Mouse (Mus musculus): Measurements from ENCODE around the gene Ccdc42. TPM values are rescaled to one million over a fixed set of nuclear protein-coding genes. Genes with fewer than 3 reads are reported as not detected.

Ccdc42 gene
- total RNA-seq, 2 experiments from 2014 or later: not detected

DNA sequence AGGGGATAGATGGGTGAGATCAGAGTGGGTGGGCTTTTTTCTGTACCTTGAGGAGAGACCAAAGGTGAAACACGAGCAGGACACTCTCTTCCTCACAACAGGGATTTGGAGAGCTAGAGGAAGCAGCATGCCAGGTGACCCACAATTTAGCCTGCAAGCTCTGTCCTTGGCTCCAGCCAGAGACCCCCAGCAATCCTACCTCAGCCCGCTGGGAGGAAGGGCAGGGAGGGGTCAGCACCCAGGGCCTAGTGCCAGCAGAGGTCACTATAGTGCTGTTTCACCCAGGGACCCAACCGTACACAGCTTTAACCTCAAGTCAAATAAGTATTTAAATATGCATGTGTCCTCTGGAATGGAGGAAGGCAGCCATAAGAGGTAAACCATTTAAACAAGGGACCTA lies 931 bp upstream of the Ccdc42 start:
- DNase-seq: no peak

DNA sequence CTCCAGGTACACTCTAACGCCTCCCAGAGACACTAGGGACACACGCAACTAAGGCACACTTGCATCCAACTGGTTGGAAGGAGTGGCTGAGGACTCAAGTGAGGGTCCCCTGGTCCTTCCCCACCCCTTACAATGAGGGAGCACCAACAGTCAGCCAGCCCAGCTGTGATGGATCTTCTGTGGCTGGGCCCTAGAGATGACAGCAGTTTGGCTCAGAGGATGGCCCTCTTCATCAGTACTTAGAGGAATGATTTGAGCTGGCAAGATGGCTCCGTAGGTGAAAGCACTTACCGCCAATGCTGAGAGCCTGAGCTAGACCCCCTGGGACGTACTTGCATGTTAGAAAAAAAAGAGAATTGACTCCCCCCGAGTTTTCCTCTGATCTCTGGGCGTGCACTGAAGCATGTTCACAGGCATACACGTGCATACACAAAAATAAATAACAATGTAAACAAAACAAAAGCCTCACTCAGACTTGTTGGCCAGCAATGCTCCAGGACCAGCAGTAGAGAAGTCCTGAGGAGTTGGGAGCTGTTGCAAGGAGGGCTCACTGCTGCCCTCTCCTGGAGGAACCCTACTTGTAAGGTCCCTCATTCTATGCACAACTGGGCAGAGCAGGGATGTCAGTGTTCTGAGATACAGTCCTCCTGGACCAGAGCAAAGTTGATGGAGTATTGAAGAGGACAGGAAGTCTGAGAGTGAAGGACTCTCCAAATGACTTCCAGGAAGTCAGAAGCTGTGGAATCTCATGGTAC lies 2.4 kb downstream of the Ccdc42 start:
- DNase-seq: peak; percentile 79 to 91

DNA sequence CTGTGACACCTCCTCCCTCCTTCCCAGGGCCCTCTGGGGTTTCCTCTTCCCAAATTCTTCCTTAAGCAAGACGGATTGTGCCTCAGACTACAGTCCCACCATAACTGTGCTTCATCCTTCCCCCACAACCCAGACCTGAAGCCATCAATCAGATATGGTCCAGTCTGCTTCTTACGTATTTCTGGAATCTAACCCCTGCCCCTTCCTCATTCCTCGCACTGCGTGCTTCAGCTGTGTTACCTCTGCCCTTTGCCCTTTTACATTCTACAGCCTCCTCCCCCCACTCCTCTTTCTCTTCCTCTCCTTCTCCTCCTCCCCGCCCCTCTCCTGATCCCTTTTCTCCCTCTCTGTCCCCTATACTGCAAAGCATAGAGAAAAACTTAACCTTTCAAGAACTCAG lies 4.9 kb downstream of the Ccdc42 start:
- no peak for DNase-seq

DNA sequence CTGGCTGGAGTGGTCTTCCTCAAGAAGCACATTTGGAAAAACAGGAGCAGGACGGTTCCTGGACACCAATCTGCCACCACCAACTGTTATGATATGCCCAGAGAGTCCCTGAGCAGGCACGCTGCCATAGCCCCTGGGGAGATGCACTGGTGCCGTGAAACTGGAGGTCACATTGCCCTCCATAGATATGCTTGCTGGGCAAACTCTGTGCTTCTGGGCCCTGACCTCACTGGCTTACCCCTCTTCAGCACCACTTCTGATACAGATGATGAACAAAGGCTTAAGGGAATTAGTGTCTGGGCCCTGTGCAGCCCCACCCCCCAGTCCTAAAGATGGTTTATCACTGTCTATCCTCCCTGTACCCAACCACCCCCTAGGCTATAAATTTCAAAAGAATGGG lies 6.4 kb downstream of the Ccdc42 start:
- DNase-seq: no peak

DNA sequence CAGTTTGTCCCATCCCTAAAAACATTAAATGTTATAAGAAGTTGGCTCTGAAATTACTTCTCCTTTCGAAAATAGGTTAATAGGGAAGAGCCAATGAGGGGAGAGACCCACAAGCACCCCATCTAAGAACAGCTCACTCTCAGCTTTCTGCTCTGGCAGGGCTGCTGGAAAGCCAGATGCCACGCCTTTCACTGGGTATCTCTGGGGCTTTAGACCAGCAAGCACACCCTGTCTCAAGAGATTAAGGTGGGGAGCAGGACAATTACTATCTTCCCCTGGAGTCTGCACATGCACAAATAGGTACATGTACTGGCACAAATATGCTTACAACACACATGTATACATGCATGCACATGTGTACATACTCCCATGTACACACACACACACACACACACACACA lies 11.1 kb downstream of the Ccdc42 start:
- no peak for DNase-seq

DNA sequence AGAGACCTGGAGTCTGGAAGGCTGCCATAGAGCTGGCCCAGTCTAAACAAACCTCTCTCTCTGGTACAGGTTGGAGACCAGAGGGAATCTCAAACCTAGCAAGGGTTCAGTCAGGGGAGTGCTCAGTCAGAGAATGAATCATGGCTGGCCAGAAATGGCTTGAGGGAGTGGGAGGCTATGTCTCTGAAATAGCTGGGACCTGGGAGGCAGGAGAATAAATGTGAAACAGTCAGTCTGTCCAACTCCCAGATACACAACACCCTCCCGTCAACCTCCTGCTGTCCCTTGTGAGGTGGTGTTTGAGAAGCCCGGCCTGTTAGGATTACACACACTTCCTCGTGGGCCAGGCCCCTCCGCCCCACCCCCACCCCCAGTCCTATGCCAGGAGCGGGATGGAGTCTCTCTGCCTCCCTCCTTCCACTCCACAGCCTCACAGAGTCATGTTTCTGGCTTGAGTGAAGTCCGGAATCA lies 13.8 kb downstream of the Ccdc42 start:
- DNase-seq: peak in 1 of 2 experiments; percentile 14

DNA sequence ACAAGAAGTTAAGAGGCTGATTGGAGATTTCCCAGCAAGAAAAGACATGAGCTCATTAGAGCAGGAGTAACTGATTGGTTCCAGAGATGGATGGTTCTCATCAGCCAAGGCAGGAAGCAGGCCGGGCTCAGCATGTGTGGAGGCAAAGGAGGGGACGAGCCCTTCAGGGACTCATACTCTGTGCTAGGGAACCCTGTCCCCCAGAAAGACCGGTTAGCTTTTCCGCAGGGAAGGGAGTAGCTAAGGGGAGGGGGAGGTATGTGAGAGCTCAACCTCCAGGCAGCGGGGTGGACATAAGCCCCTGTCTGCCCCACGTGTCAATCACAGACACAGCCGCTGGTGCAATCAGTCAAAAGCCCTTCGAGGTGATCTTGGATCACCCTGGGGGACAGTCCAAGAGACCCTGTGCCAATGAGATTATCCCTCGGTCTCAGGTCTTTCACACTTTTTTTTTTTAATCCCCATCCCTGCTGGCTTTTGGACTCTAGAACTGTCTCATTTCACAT lies 14.7 kb downstream of the Ccdc42 start:
- peak; percentile 45 to 46 for DNase-seq

DNA sequence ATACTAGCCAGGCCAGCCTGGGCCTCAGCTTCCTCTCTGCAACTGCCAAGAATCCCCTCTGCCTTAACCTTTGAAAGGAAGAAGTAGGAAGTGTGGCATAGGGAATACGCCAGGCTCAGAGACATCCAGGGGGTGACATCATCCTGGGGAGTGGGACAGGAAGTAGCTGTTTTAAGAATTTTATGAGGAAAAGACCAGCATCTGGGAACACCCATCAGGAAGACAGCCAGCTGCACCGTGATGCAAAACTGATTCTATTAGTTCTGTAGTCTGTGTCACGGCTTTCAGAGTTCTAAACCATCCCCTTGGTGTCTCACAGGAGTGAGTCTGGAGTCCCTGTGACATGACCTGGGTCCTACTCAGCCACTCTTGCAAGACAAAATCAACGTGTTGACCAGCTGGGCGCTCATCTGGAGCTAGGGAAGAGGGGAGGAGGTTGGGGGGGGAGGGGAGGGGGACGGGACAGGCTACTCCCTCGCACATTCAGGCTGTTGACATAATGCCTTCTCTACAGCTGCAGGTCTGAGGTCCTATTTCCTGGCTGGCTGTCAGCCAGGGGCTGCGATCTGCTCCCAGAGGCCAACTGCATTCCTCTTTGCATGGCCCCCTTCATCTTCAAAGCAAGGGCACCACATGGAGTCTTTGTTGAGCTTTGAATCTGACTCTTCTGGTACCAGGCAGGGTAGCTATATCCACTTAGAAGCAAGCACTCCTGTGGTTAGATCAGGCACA lies 15.5 kb downstream of the Ccdc42 start:
- peak in 1 of 2 experiments; percentile 47 for DNase-seq

DNA sequence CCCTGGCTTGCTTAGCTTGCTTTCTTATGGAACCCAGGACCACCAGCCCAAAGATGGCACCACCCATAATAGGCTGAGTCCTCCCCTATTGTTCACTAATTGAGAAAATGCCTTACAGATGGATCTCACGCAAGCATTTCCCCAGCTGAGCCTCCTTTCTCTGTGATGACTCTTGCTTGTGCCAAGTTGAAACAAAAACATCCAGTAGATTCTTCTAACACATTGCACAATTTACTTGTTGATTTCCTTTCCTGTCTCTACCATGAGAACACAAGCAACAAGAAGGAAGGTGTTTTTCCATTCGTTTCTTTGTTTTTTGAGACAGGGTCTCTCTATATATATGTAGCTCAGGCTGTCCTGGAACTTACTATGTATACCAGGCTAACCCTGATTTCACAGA lies 20.2 kb downstream of the Ccdc42 start:
- no peak for DNase-seq

DNA sequence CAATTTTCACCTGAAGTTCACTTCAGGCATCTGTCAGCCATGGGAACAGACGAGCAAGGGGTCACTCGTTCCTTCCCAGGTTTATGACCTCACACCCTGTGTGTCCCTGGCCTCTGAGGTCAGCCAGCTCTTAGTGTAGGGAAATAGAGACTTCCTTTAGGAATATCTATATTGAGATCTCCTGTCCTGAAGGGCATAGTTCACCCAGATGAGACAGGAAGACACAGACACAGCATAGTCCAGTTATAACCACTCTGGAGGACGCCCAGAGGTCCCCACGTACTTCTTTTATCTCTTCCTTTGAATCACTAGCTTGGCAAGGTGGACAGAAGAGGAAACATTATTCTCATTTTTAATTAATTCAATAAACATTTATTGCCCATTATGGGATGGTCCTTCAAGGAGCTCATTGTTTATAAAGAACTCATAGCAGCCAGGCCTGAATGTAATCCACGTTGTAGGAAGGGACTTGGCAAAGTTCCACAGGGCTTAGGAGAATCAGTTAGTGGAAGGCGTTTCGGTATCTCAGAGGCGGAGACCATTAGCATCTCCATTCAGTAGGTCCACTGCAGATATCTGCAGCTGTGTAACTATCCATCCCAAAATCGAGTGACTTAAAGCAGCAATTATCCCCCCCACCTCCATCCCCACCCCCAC lies 23.2 kb downstream of the Ccdc42 start:
- no peak for DNase-seq

DNA sequence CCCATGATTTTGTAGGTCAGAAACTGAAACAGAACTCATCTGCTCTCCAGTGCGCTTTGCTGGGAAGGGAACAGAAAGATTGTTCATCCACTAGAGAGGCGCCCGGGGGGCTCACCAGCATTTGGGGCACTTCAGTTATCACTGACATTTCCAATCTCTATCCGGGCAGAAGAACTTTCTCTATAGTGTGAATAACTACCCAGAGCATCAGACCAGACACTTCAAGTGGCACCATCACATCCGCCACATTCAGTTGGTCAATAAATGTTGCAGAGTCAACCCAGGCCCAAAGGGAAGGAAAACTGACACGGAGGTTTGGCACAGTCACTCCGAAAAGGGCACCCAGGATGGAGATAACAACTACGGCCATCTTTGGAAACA lies 23.7 kb downstream of the Ccdc42 start:
- DNase-seq: no peak

DNA sequence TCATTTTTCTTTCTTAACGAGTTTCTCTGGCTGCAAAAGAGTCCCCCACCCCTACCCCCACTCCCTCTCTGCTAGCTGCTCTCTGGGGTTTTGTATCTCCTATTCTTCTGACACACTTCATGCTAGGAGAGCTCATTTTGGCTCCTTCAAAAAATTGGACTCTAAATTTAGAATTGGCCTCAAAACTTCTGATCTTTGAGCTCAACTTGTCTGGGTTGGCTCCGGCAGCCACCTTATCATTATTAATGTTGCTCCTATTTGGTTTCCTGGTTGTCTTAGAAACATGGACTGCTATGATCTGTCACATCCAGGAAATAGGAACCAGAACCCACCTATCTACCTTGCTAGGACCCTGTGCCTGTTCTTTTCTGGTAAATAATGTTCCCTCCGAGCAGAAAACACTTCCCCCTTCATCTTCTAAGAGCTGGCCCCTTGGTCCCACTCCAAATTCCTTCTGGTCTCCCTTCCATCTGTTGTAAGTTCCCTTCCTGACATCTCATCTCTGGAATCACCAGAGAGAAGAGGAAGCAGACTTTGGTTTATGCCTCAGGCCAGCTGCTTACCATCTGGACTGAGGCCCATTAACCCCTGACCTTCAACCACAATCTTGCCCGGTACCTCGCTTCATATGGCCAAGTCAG lies 26.4 kb downstream of the Ccdc42 start:
- DNase-seq: peak; percentile 35 to 51

DNA sequence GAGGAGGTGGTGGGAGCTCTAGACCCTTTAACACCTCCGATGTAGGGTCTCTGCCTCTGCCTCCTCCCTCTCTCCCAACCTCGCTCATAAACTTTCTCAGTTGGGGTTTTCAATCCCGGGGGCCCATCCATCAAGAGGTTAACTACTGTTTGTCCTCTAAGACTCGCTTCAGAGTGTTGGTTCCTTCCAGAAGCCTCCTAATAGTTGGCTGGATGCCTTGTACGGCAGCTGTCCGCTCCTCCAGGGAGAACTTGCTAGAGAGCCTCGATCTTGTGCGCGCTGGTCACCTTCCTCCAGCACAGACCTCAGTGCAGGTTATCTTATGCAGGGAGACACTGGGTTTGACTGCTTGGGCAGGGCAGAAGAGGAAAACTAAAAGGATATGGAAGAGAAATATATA lies 35.9 kb downstream of the Ccdc42 start:
- DNase-seq: peak; percentile 45 to 54

DNA sequence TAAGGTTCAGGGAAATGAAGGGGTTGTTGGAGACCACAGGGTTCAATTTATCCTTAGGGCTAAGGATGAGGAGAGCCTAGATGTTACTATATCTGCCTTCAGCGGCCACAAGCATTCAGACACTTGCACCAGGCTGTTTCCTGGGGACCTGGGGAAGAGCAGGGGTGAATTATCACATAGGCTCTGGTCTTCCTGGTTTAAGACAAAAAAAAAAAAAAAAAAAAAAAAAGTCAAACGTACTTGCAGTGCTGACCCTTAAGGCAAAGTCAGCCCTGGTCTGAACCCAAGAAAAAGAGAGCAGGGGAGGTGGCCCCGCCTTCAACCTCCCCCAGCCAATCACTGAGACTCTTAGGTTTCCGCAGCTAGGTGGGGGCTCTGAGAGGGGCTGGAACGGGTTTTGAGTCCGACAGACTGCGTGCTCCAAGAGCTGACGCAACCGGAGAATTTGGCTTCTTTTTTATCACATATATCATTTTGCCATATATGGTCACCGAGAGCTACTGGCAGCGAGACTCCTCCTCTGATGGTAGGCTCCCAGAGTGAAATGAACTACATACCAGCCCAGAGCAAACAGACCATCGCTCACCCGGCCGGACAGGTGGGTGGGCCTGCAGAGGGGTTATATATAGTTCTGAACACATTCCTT lies 36.5 kb downstream of the Ccdc42 start:
- peak; percentile 52 to 53 for DNase-seq

DNA sequence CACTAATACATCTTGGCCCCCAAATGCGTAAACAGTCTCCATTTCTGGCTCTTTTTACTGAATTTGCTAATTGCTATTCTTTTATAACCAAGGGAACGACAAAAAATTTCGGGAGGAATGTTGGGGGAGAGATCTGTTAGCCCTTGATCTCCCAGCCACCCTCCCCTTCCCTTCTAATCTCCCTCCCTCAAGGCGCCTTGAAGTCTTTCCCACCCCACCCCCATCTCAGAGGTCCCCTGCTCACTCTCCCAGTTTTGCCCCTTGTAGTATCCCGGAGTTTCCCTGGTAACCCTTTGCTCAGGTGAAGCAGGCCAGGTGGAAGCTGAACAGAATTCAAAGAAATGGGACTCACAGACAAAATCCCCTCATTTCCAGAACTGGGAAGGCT lies 37.0 kb downstream of the Ccdc42 start:
- DNase-seq: no peak

DNA sequence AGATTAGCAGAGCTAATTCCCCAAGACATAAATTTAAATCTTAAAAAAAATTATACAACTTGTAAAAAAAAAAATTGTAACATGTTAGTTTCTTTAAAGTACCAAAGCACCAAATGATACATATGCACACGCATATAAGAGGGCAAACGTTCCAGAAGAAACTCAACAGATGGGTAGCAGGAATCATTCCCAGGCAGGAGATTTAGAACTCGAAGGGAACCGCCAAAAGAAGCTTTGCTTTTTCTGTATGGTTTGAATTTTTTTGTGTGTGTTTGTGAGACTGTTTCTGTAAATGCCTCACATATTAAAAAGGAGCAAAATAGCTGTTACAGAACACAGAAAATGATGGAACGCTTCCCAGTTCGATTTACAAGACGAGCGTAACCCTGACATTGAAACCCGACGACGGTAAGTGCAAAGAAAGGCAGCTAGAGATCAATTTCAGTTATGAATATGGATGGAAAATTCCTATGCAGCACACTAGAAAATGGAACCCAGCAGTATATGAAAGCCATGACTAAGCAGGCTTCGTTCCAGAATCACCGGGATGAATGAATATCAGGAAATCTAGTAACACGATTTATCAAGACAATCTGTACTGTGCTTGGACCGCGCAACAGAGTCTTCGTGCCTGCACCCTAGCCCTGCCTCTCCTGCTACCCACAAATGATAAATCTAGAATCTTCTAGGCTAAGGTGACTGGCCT lies 44.9 kb downstream of the Ccdc42 start:
- no peak for DNase-seq

DNA sequence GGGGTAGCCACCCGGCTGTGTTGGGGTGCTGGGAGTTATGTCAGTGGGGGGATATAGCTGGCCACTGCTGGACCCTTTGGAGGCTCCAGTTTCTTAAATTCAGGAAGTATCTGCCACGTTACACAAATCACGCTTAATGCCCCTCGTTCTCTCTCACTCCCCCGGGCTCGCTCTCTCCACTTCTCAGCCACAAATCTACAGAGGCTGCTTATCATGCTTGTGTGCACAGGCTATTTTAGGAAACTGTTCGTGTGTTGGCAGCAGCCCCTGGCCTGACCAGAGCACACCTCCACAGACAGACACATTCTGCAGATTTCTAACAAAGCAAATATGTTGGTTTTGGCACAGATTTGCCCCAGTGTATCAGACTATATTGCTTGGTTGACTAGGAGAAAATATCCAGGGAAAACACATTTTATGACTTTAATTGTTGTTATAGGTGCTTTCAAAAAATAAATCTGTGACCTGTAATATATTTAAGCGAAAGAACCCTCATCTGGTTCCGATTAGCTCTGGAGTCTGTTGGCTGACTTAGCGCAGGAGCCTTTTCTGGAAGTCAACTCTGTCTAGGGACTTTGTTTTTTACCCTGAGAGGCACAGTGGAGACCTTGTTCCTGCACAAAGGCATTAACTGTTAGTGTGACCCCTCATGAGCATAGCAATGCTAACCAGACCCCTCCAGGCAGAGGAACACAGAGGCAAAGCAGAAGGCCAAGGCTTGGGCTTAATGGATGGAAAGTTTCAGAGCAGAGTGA lies 51.2 kb downstream of the Ccdc42 start:
- peak; percentile 53 to 61 for DNase-seq

DNA sequence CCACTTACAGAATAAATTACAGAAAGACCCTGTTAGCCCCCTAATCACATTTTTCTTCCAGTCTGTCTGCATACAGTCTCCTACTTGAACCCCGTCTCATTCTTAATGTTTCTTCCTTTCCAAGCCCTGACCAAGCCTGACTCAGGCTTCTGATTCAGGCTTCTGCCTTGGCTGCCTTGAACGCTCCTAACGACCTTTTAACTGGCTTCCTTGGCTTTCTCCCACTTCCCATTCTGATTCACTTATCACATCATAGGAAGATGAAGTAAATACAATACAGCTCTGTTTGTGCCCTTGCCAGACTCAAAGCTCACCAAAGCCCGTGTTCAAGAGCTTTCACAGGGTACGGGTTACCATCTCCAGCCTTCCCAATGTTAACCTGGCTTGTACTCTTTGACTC lies 54.5 kb downstream of the Ccdc42 start:
- DNase-seq: no peak

DNA sequence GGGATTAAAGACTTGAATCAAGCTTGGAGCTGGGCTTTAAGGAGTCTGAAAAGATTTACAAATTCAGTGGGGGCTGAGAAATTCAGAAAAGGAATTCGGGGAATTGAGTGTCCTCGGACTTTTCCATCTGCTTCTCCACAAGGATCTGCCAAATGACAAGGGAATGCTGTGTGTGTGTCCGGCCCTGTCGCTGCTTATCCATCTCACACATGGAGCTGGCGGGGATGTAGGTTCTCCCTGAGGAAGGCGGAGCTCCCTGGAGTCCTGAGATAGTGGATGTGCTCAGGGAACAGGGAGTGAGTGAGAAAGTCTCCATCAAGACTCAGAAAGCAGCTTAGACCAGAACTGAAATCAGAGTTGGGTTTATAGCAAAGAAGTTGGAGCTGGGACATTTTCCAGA lies 58.0 kb downstream of the Ccdc42 start:
- DNase-seq: peak in 1 of 2 experiments; percentile 14
